Mouse (Mus musculus) lung, postnatal 0 days (tissue): ENCODE data around the gene Hpse2.

Experiments used
- CTCF ChIP-seq: IDR thresholded peaks from 2 replicates; pipeline ENCODE4 v1.5.1; 2016; ENCODE audit warnings: antibody characterized with exemption, mild to moderate bottlenecking
- EP300 ChIP-seq: IDR thresholded peaks from 2 replicates; pipeline ENCODE4 v1.6.1; 2016; ENCODE audit warnings: antibody characterized with exemption, mild to moderate bottlenecking, control low read depth

- TF ChIP-seq CTCF = no peak
- no peak for TF ChIP-seq EP300
These were observed 324.0 kb downstream of the Hpse2 start for GRCm38 (mm10) chr19:43064155-43064554.
